Mouse (Mus musculus): ENCODE data around the gene Tgif2. TPM values are rescaled to one million over a fixed set of nuclear protein-coding genes. Genes with fewer than 3 reads are reported as not detected.

Gene Tgif2
- total RNA-seq, 2 experiments from 2014 or later, result 0.15 to 0.28 TPM

GRCm38 (mm10) chr2:156903367-156903766 lies 63.6 kb downstream of the Tgif2 start:
- Histone ChIP-seq H3K27ac (no peak overlapping the region), H3K4me3 (no peak overlapping the region)
- DNase-seq, result no peak
- intact Hi-C loops (cut with DNase I), result loop anchor here (10.0 kb wide), 1 partner anchor 191 kb away; no protein-coding TSS in a partner anchor
- peak; percentile 24 for TF ChIP-seq CTCF (IDR thresholded peaks at IDR 0.05)

Other genes starting within 250 kb of the Tgif2 start
- gene Dlgap4, start 226.3 kb upstream of the Tgif2 start, total RNA-seq (2021), result 10 to 100 TPM; 43.5 to 55.3 TPM
- 10 to 100 TPM; 41.2 to 50.0 TPM for gene Myl9, start 64.6 kb upstream of the Tgif2 start, total RNA-seq (2021)
- gene 4930518I15Rik, start 17.9 kb downstream of the Tgif2 start, total RNA-seq (2021), result under 1 TPM; 0.73 to 0.79 TPM
- 10 to 100 TPM; 89.0 to 98.6 TPM for gene Rab5if, start 23.1 kb downstream of the Tgif2 start, total RNA-seq (2021)
- not detected for gene Sla2, start 47.2 kb downstream of the Tgif2 start, total RNA-seq (2021)
- 10 to 100 TPM; 31.9 to 33.4 TPM for gene Ndrg3, start 152.0 kb downstream of the Tgif2 start, total RNA-seq (2021)
- 1 to 10 TPM; 1.2 to 1.6 TPM for gene Dsn1, start 167.1 kb downstream of the Tgif2 start, total RNA-seq (2021)
- gene Soga1, start 239.2 kb downstream of the Tgif2 start, total RNA-seq (2021), result 1 to 10 TPM; 2.8 to 4.5 TPM
- not detected for gene Tldc2, start 247.0 kb downstream of the Tgif2 start, total RNA-seq (2021)

All from gastrocnemius, adult 2 months (tissue).